Mouse (Mus musculus) adrenal gland, adult 2 months (tissue): ENCODE results near the gene Parvb. TPM values are rescaled to one million over a fixed set of nuclear protein-coding genes. Genes with fewer than 3 reads are reported as not detected.

Experiments
- DNase-seq: peaks from one replicate; pipeline ENCODE4 v3.0.0; 2021
- polyA plus RNA-seq: library from polyadenylated mRNA; depleted of rRNA; stranded (reverse); fragments of >200 nt; gene quantifications from 2 replicates; pipeline ENCODE4 v1.2.3, GENCODE M21; 2012
- total RNA-seq, 2 experiments: library from RNA; stranded (reverse); gene quantifications; 2 replicates each; pipeline ENCODE4 v1.2.3; 2021

Parvb gene
- total and polyA plus RNA-seq, 3 experiments, result 9.4 to 19.2 (median 17.5) TPM

DNA sequence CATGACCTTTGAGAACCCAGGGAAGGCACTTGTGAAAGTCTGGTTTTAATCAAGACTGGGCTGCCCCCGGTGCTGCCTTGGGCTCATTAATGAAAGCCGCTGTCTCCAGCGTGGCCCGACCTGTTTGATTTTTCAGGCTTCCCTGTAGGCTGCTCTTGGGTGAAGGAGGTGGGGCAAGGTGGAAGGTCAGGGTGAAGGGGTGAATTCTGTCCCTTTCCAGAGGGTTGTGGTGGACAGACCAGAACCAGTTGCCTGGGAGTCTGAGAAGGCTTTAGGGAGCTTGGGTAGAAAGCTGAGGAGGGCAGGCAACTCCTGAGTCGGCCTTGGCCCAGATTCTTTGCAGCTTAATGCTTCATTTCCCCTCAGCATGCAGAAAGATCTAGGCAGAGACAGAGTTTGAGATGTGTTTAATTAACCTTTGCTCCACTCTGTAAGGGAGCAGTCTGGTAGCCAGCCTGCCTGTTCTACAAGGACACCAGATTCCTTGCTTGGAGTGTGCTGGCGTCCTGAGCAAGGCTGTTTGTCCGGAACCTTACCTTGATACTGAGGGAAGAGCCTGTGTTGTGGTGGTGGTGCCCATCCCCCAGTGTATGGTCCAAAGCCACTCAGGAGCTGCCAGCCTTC is 15.3 kb upstream of the Parvb start:
- peak; percentile 74 for DNase-seq

DNA sequence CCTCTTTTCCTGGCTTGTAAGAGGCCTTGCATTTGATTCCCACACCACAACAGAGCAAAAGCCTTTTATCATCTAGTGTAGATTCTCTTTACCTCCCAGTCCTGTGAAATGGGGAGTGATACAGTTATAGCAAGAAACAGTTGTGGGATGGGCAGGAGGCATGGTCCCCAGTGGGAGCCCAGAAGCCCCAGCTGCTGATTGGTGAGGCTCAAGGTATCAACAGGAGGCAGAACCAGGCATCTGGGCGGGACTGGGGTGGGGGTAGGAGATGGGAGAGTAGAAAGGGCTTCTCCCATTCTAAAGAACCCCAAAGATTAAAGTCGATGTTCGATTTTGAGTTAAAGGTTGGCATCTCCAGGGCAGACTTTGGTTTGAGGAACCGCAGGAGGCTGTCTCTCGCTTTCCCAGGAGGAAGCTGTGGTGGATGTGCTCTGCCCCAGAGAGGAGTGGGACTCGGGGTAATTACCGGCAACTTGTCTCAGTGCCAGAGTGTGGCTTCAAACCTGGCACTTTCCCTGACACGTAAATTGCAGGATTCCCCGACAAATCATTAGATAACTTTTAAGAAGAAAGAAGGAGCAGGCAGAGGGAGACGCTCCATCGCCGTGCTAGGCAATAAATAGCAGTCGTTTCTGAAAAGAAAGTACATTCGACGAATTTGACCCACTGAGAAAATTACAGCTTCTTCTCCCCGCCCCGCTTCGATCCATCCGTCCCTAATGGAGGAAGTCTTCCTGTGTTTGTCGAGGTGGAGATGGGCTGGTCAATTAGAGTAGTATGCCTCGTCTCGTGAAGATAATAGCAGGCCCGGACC is 13.7 kb upstream of the Parvb start:
- no peak for DNase-seq

- peak; percentile 52 for DNase-seq
Measured at GRCm38 (mm10) chr15:84218783-84219271, 13.0 kb upstream of the Parvb start.

DNA sequence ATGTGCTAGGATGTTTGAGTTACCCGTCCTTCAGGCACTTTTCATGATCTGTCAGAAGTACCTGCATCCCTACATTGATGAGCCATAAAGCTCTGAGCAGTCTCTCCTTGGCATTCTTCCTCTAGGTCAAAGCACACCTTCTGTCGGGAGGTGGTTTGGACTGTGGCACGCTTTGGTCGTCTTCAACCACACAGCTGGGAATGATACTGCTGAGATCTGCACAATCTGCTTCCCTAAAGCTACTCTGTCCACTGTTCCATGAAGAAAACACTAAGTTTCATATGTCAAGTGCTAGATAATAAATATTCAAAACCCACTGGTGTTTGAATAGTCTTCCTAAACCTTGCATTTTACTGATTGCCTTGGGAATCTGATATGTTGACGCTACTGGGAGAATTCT is 10.3 kb upstream of the Parvb start:
- no peak for DNase-seq

DNA sequence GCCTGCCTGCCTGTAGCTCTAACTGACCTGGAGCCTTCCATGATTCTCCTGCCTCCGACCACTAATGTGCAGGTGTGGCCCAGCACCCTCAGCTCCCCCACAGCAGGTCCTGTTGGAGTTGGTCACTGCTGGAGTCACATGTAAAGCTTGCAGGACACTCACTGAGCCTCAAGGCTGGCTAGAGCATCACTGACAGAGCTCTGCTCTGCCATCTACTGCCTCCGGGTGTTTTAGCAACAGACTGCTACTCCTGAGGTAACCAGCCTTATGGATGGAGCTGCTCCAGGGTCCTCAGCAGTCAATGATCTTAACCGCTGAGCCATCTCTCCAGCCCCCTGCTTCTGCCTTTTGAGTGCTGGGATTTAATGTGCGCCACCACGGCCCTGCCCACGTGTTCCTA is 8.4 kb upstream of the Parvb start:
- DNase-seq, result no peak

GRCm38 (mm10) chr15:84224779-84225178 is 7.1 kb upstream of the Parvb start:
- no peak for DNase-seq

DNA sequence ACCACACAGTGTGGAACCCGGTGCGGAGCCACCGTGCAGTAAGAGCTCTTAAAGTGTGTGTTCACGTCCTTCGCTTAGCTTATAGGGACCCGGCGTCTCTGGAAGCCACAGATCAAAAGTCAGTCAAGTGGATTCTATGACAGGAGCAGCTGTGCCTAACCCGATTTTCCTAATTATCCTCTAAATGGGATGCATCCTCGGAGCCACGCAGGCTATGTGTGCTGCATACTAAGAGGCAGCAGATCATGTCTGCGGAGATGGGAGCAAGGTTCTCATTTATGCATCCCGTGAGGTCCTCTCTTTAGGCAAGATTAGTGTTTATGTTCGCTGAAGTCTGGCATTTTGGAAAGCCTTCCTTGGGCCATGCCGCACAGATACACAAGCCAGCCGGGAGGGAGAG is 4.9 kb upstream of the Parvb start:
- no peak for DNase-seq

- no peak for DNase-seq
Measured at GRCm38 (mm10) chr15:84230661-84231060, 1.2 kb upstream of the Parvb start.

- DNase-seq, result peak; percentile 49
Measured at GRCm38 (mm10) chr15:84231113-84231712, 630 bp upstream of the Parvb start.

DNA sequence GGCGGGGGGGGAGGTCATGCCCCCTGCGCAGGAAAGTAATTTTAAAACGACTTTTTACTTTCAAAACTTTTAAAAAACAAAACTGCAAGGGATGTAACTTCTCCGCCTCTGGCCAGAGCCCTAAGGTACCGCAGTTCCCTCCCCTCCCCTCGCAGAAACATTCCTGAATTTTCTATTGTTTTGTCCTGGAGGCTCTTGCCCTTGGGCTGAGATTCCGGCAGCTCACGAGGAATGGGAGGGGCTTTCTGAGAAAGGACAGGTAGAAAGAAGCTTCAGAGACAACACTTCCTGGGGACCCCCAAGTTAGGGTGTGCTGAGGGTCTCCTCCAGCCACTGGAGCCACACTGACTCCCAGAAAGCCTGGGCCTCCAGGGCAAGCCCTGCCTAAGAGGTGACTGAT is 766 bp downstream of the Parvb start:
- no peak for DNase-seq

- DNase-seq, result peak; percentile 27
Measured at GRCm38 (mm10) chr15:84234794-84235581, 3.1 kb downstream of the Parvb start.

- DNase-seq, result peak; percentile 77
Measured at GRCm38 (mm10) chr15:84235646-84236045, 3.8 kb downstream of the Parvb start.

GRCm38 (mm10) chr15:84238552-84238951 is 6.7 kb downstream of the Parvb start:
- DNase-seq, result no peak

DNA sequence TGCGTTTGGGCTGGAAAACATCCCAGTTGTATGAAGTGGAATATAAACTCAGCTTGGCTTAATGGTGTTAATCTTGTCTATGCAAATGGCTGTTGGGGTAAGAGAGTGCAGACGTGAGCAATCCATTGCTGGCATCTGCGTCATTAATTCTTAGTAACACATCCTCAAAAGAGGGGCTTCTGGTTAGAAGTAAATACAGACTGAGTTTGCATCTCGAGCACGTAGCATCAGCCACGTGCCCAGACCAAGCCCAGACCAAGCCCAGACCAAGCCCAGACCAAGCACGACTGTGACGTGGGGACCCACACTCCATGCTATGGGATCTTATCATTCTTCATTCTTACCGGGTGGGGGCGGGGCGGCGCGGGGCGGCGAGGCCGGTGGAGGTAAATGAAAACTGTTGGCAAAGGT is 7.2 kb downstream of the Parvb start:
- no peak for DNase-seq

GRCm38 (mm10) chr15:84241520-84241919 is 9.7 kb downstream of the Parvb start:
- no peak for DNase-seq

DNA sequence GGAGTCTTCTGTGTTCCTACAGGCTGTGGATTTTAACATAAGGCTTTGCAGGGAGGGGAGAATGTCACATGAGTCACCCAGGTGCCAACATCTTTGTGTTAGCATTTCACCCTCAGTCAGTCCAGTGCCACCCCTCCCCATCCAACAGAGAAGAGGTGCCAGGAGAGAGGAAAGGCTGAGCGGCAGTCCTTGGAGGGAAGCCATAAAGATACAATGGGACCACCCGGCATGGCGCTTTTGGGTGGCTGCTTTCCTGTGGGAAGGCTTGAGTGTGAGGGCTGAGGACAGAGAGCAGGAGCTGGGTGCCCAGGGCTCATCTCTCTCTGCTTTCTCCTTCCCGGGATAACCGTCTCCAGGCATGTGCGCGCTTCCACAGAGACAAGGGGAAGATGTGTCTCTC is 13.3 kb downstream of the Parvb start:
- DNase-seq, result no peak

GRCm38 (mm10) chr15:84246195-84246594 is 14.4 kb downstream of the Parvb start:
- DNase-seq, result no peak

DNA sequence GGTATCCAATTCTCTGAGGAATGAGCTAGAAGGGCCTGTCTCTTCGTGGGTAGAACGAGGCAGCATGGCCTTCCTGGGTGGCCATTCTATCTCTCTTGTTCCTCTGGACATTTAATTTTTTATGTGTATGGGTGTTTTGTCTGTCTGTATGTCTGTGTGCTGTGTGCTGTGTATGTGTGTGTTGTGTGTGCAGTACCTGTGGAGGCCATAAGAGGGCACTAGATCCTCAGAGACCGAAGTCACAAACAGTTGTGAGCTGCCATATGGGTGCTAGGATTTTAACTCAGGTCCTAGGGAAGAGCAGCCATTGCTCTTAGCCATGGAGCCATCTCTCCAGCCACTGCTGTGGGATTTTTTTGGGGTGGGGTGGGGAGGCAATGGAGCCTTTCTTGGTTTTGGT is 15.5 kb downstream of the Parvb start:
- DNase-seq, result no peak

- peak; percentile 87 for DNase-seq
Measured at GRCm38 (mm10) chr15:84251227-84251626, 19.4 kb downstream of the Parvb start.

GRCm38 (mm10) chr15:84252645-84253044 is 20.8 kb downstream of the Parvb start:
- no peak for DNase-seq

GRCm38 (mm10) chr15:84253757-84254156 is 21.9 kb downstream of the Parvb start:
- DNase-seq, result no peak

DNA sequence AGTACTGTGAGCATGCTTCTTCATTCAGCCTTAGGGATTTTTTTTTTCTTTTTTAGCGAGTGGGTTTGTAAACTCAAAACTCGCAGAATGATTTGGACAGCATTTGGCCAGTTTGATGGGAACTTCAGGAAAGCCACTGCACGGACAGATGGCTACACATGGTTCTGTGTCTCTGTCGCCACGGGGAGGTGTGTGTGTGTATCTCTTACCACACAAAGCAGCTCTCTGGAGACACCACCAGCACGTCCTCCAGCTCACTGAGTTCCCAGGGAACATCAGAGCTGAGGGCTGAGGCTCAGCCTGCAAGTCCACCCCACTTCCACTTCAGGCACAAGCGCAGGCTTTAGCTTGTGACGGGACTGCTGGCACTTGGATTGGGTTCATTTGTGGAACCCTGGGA is 22.5 kb downstream of the Parvb start:
- DNase-seq, result no peak
